Mouse (Mus musculus): ENCODE measurements around the gene Fbxl15. TPM values are rescaled to one million over a fixed set of nuclear protein-coding genes. Genes with fewer than 3 reads are reported as not detected.
A peak's percentile ranks its signal among the peaks of the same experiment; 100 is the strongest.

Fbxl15 gene
- polyA plus RNA-seq, 1 experiment from 2014 or later: 13.2 TPM

GRCm38 (mm10) chr19:46362104-46362503 is 34.1 kb downstream of the Fbxl15 start:
- Histone ChIP-seq H3K9me3 (ENCODE audit: control insufficient read depth, low read length) (no peaks in the 10 kb centered on the region), H3K9ac (ENCODE audit: low read length) (no peak overlapping the region), H3K27ac (replicated peaks) (no peak overlapping the region), H3K4me1 (replicated peaks; ENCODE audit: control insufficient read depth, insufficient read depth) (no peaks in the 10 kb centered on the region), H3K36me3 (ENCODE audit: control insufficient read depth, insufficient read depth, low read length) (no peaks in the 10 kb centered on the region), H3K27me3 (ENCODE audit: control insufficient read depth, insufficient read depth, low read length) (no peaks in the 10 kb centered on the region), H3K4me2 (replicated peaks; ENCODE audit: low read depth) (no peak overlapping the region), H3K4me3 (ENCODE audit: low read depth, low read length) (no peak overlapping the region)
- ATAC-seq (ENCODE audit: low FRiP score, low TSS enrichment) (no peak), DNase-seq (ENCODE audit: low spot score) (no peak)
- WGBS: 84% methylated on average over 8 of the region's 8 CpGs
- TF ChIP-seq EP300 (optimal IDR thresholded peaks at IDR 0.05) (no peak), CTCF (IDR thresholded peaks at IDR 0.05; ENCODE audit: low read depth) (no peak)

GRCm38 (mm10) chr19:46363294-46364009 is 35.5 kb downstream of the Fbxl15 start:
- Histone ChIP-seq H3K27me3 (ENCODE audit: control insufficient read depth, insufficient read depth, low read length) (no peaks in the 10 kb centered on the region), H3K4me2 (replicated peaks; ENCODE audit: low read depth) (no peak overlapping the region), H3K9ac (ENCODE audit: low read length) (no peak overlapping the region), H3K27ac (replicated peaks) (no peak overlapping the region), H3K9me3 (ENCODE audit: control insufficient read depth, low read length) (no peaks in the 10 kb centered on the region), H3K4me1 (replicated peaks; ENCODE audit: control insufficient read depth, insufficient read depth) (no peaks in the 10 kb centered on the region), H3K4me3 (ENCODE audit: low read depth, low read length) (no peak overlapping the region), H3K36me3 (ENCODE audit: control insufficient read depth, insufficient read depth, low read length) (no peaks in the 10 kb centered on the region)
- TF ChIP-seq CTCF (IDR thresholded peaks at IDR 0.05; ENCODE audit: low read depth): no peak
- TF ChIP-seq EP300 (optimal IDR thresholded peaks at IDR 0.05): no peak
- no peak for DNase-seq (ENCODE audit: low spot score)
- 69% methylated on average over 11 of the region's 11 CpGs for WGBS
- no peak for ATAC-seq (ENCODE audit: low FRiP score, low TSS enrichment)

- 85% methylated on average over 23 of the region's 23 CpGs for WGBS
- no peaks in the 10 kb centered on the region for H3K4me1 ChIP-seq (replicated peaks; ENCODE audit: control insufficient read depth, insufficient read depth)
- H3K36me3 ChIP-seq (ENCODE audit: control insufficient read depth, insufficient read depth, low read length): no peaks in the 10 kb centered on the region
- H3K9me3 ChIP-seq (ENCODE audit: control insufficient read depth, low read length): no peaks in the 10 kb centered on the region
- DNase-seq (ENCODE audit: low spot score) (no peak), ATAC-seq (ENCODE audit: low FRiP score, low TSS enrichment) (no peak)
- no peak overlapping the region for H3K4me3 ChIP-seq (ENCODE audit: low read depth, low read length)
- TF ChIP-seq EP300 (optimal IDR thresholded peaks at IDR 0.05): no peak
- TF ChIP-seq CTCF (IDR thresholded peaks at IDR 0.05; ENCODE audit: low read depth): no peak
- no peak overlapping the region for H3K4me2 ChIP-seq (replicated peaks; ENCODE audit: low read depth)
- H3K27me3 ChIP-seq (ENCODE audit: control insufficient read depth, insufficient read depth, low read length): no peaks in the 10 kb centered on the region
- H3K9ac ChIP-seq (ENCODE audit: low read length): no peak overlapping the region
- H3K27ac ChIP-seq (replicated peaks): no peak overlapping the region
Measured at GRCm38 (mm10) chr19:46367798-46368590, 40.0 kb downstream of the Fbxl15 start.

- ATAC-seq (ENCODE audit: low FRiP score, low TSS enrichment) (peak; percentile 84), DNase-seq (ENCODE audit: low spot score) (peak; percentile 79)
- Histone ChIP-seq H3K9ac (ENCODE audit: low read length) (no peak overlapping the region), H3K36me3 (ENCODE audit: control insufficient read depth, insufficient read depth, low read length) (no peaks in the 10 kb centered on the region), H3K27me3 (ENCODE audit: control insufficient read depth, insufficient read depth, low read length) (no peaks in the 10 kb centered on the region), H3K4me3 (ENCODE audit: low read depth, low read length) (no peak overlapping the region), H3K27ac (replicated peaks) (no peak overlapping the region), H3K4me2 (replicated peaks; ENCODE audit: low read depth) (no peak overlapping the region), H3K9me3 (ENCODE audit: control insufficient read depth, low read length) (no peaks in the 10 kb centered on the region), H3K4me1 (replicated peaks; ENCODE audit: control insufficient read depth, insufficient read depth) (no peaks in the 10 kb centered on the region)
- 19% methylated on average over 4 of the region's 4 CpGs for WGBS
- TF ChIP-seq CTCF (IDR thresholded peaks at IDR 0.05; ENCODE audit: low read depth): peak; percentile 78
- no peak for TF ChIP-seq EP300 (optimal IDR thresholded peaks at IDR 0.05)
Measured at GRCm38 (mm10) chr19:46369204-46369603, 41.2 kb downstream of the Fbxl15 start.

GRCm38 (mm10) chr19:46374477-46375088 is 46.6 kb downstream of the Fbxl15 start:
- Histone ChIP-seq H3K36me3 (ENCODE audit: control insufficient read depth, insufficient read depth, low read length) (peaks cover 19% of the 10 kb centered on the region), H3K4me1 (replicated peaks; ENCODE audit: control insufficient read depth, insufficient read depth) (no peaks in the 10 kb centered on the region), H3K9me3 (ENCODE audit: control insufficient read depth, low read length) (no peaks in the 10 kb centered on the region), H3K27ac (replicated peaks) (no peak overlapping the region), H3K27me3 (ENCODE audit: control insufficient read depth, insufficient read depth, low read length) (no peaks in the 10 kb centered on the region), H3K4me3 (ENCODE audit: low read depth, low read length) (no peak overlapping the region), H3K9ac (ENCODE audit: low read length) (no peak overlapping the region), H3K4me2 (replicated peaks; ENCODE audit: low read depth) (no peak overlapping the region)
- DNase-seq (ENCODE audit: low spot score): no peak
- no peak for TF ChIP-seq EP300 (optimal IDR thresholded peaks at IDR 0.05)
- TF ChIP-seq CTCF (IDR thresholded peaks at IDR 0.05; ENCODE audit: low read depth): no peak
- ATAC-seq (ENCODE audit: low FRiP score, low TSS enrichment): peak; percentile 45; the same call in 1 of the 2 replicates
- 50% methylated on average over 21 of the region's 21 CpGs for WGBS

All from stomach, postnatal 0 days (tissue).